Mouse (Mus musculus) lung, adult 10 weeks (tissue): Measurements from ENCODE around the gene Krt27. TPM values are rescaled to one million over a fixed set of nuclear protein-coding genes. Genes with fewer than 3 reads are reported as not detected.

Experiments used
- polyA plus RNA-seq: library from polyadenylated mRNA; stranded (reverse); fragments of 350-450 nt; fragmentation: Illumina TruSeq; extraction: RNeasy Lipid Tissue Mini Kit (QIAGEN cat#74804); gene quantifications from one replicate; pipeline ENCODE4 v1.2.3, GENCODE M21; 2014; ENCODE audit warnings: low read depth, low replicate concordance; ENCODE audit not compliant: insufficient read depth

Krt27 gene
- not detected for polyA plus RNA-seq

DNA sequence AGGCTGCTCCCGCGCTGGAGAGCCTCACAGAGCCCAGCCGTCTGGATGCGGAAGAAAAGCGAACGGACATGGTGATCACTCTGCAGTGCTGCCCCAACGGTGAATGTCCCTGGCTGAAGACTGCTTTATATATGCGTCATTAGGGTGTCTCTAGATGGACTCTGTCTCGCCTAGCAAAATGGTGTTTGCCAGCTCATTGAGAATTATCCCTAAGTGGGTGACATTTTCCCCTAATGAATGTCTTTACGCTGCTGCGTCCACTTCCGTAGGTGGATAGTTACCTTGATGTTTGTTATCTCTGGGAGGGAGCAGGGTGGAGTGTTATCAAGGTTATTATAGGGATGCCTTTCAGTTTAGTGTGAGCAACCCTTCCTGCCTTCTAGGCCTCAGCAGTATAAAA is at the start of gene Krt27:
TSS of gene Krt27 (minus strand) at position 101 of the 400 bp plus-strand sequence.

DNA sequence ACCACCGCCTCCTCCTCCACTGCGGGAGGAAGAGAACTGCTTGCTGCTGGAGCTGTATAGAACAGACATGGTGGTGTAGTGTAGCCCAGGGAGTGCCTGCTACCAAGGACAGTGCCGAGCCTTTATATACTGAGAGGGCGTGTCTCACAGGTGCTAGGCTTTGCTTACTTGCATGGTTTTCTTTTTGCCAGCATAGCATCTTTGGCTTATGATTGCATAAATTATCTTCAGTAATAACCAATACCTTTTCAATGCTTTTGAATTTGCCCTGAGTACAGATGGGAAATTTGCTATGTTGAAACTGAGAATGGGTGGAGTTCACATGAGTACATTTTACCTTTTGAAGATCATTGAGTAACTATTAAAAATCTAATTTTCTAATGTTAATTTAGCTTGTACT is 38.4 kb upstream of the Krt27 start, which contains the start of gene Krt10:
TSS of gene Krt10 (minus strand) at position 101 of the 400 bp plus-strand sequence.

DNA sequence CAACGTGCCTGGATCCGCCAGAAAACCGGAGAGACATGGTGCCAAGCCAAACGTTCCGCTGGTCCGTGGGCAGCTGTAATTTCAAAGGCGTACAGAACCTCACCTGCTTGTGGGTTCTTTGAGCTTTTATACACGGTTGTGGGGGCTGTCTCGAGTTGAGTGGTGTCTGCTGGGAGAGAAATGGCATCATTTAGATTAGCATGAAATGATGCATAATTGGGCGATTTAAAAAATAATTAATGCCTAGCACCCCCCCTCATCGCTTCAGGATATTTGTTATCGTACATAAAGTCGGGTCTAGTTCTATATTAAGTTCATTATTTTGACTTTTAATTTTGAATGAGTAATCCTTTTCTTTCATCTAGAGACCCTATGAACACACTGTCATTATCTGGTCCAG is 23.9 kb upstream of the Krt27 start, which contains the start of gene Krt28:
TSS of gene Krt28 (minus strand) at position 101 of the 400 bp plus-strand sequence.

DNA sequence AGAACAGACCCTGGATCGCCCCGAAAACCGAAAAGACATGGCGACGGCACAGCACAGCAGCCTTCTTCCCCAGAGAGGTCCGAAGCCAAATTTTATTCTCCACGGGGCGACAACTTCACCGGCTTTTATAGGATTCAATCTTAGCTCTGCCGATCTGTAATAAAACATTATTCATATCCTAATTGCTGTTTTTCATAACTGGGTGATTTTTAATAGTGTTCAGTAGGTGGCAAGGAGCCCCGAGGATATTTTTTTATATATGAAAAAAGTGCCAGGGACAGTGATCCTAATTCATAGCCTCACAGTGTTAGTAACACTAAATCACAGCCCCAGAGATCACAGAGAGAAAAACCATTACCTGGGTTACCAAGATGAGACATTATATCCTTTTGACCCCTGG is 13.0 kb downstream of the Krt27 start, which contains the start of gene Krt26:
TSS of gene Krt26 (minus strand) at position 101 of the 400 bp plus-strand sequence.

DNA sequence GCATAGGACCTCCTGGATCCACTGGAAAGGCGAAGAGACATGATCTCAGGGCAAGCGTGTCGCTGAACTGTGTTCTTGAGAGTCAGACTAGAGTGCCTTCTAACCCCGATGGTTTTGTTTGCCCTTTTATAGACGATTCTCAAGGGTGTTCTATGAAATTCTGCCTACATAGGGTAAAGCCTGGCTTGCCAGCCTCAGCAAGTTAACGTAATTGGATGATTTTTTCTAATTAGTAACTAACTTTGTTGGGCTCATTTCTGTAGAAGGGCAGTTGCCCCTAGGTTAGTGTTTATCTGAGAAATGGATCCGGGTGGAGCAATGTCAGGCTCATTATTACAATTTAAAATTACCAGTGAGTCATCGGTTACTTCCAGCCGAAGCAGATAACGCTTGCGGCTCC is 28.1 kb downstream of the Krt27 start, which contains the start of gene Krt25:
TSS of gene Krt25 (minus strand) at position 101 of the 400 bp plus-strand sequence.

Other genes starting within 250 kb of the Krt27 start
- gene Ccr7, start 196.0 kb downstream of the Krt27 start, polyA plus RNA-seq, result 20.9 TPM
- 64.1 TPM for gene Smarce1, start 120.1 kb downstream of the Krt27 start, polyA plus RNA-seq
- gene Krt222, start 107.0 kb downstream of the Krt27 start, polyA plus RNA-seq, result 0.65 TPM
- not detected for gene Krt24, start 65.8 kb downstream of the Krt27 start, polyA plus RNA-seq
- not detected for gene Krt25, start 28.2 kb downstream of the Krt27 start, polyA plus RNA-seq
- not detected for gene Krt26, start 13.1 kb downstream of the Krt27 start, polyA plus RNA-seq
- not detected for gene Krt28, start 23.8 kb upstream of the Krt27 start, polyA plus RNA-seq
- 7.6 TPM for gene Krt10, start 38.3 kb upstream of the Krt27 start, polyA plus RNA-seq
- not detected for gene Krt12, start 71.2 kb upstream of the Krt27 start, polyA plus RNA-seq
- gene Krt20, start 87.0 kb upstream of the Krt27 start, polyA plus RNA-seq, result not detected
- 18.8 TPM for gene Krt23, start 142.0 kb upstream of the Krt27 start, polyA plus RNA-seq
- gene Krt39, start 170.2 kb upstream of the Krt27 start, polyA plus RNA-seq, result not detected
- not detected for gene Krt40, start 192.1 kb upstream of the Krt27 start, polyA plus RNA-seq
- not detected for gene Krtap3-3, start 199.8 kb upstream of the Krt27 start, polyA plus RNA-seq
- gene Krtap3-2, start 205.7 kb upstream of the Krt27 start, polyA plus RNA-seq, result not detected
- not detected for gene Gm11939, start 208.4 kb upstream of the Krt27 start, polyA plus RNA-seq
- not detected for gene Krtap3-1, start 215.5 kb upstream of the Krt27 start, polyA plus RNA-seq
- gene Krtap1-5, start 229.9 kb upstream of the Krt27 start, polyA plus RNA-seq, result not detected
- not detected for gene Krtap1-4, start 232.6 kb upstream of the Krt27 start, polyA plus RNA-seq
- gene Krtap1-3, start 240.2 kb upstream of the Krt27 start, polyA plus RNA-seq, result not detected
- not detected for gene Krtap9-3, start 247.0 kb upstream of the Krt27 start, polyA plus RNA-seq